Mouse (Mus musculus) stomach, embryonic 16.5 days (tissue): ENCODE results near the gene Lst1. TPM values are rescaled to one million over a fixed set of nuclear protein-coding genes. Genes with fewer than 3 reads are reported as not detected.

ENCODE experiments used
- ATAC-seq: fragments of 200-750 bp; cut with Nextera tagmentation; 2 replicates; pipeline ENCODE4 v1.8.0; 2017; ENCODE audit warnings: moderate number of reproducible peaks, moderate TSS enrichment; ENCODE audit not compliant: insufficient read depth, low FRiP score
- H3K27ac ChIP-seq: fragments of 300-500 bp; sonication (generic); 2 replicates; pipeline ENCODE4 v1.5.1; 2014; ENCODE audit warnings: low read length
- H3K27me3 ChIP-seq: fragments of 300-500 bp; sonication (generic); 2 replicates; pipeline ENCODE4 v1.6.1; 2014; ENCODE audit warnings: low read length, control low read depth, mixed read lengths; ENCODE audit not compliant: control insufficient read depth, insufficient read depth
- H3K36me3 ChIP-seq: fragments of 300-500 bp; sonication (generic); 2 replicates; pipeline ENCODE4 v1.6.1; 2014; ENCODE audit warnings: low read length; ENCODE audit not compliant: control insufficient read depth, insufficient read depth
- H3K4me1 ChIP-seq: fragments of 300-500 bp; sonication (generic); 2 replicates; pipeline ENCODE4 v1.6.1; 2014; ENCODE audit warnings: low read length, control low read depth, mixed read lengths; ENCODE audit not compliant: control insufficient read depth, insufficient read depth
- H3K4me2 ChIP-seq: fragments of 300-500 bp; sonication (generic); 2 replicates; pipeline ENCODE4 v1.6.1; 2014; ENCODE audit warnings: low read depth, low read length, mixed read lengths
- H3K4me3 ChIP-seq: fragments of 300-500 bp; sonication (generic); replicated peaks from 2 replicates; pipeline ENCODE4 v1.5.1; 2014; ENCODE audit warnings: mild to moderate bottlenecking, low read length
- H3K9ac ChIP-seq: fragments of 300-500 bp; sonication (generic); 2 replicates; pipeline ENCODE4 v1.6.1; 2014; ENCODE audit warnings: low read length
- H3K9me3 ChIP-seq: fragments of 300-500 bp; sonication (generic); replicated peaks from 2 replicates; pipeline ENCODE4 v1.6.1; 2016; ENCODE audit warnings: low read length, control low read depth; ENCODE audit not compliant: control insufficient read depth
- WGBS: fragments of 180-500 bp; shearing (Covaris S2); extraction: QIAGEN DNeasy Blood & Tissue Kit; methylation state at CpG from one replicate; pipeline ENCODE4 v1.1.7; 2014; 5-methylcytosine and 5-hydroxymethylcytosine counted together
- polyA plus RNA-seq: library from polyadenylated mRNA; unstranded; fragments of >200 nt; fragmentation: Nextera tagmentation; extraction: Ambion mirVana; gene quantifications from 2 replicates; pipeline ENCODE4 v1.2.1, GENCODE M21; 2015

Gene Lst1
- polyA plus RNA-seq, 1 experiment from 2014 or later, result 29.9 TPM

DNA sequence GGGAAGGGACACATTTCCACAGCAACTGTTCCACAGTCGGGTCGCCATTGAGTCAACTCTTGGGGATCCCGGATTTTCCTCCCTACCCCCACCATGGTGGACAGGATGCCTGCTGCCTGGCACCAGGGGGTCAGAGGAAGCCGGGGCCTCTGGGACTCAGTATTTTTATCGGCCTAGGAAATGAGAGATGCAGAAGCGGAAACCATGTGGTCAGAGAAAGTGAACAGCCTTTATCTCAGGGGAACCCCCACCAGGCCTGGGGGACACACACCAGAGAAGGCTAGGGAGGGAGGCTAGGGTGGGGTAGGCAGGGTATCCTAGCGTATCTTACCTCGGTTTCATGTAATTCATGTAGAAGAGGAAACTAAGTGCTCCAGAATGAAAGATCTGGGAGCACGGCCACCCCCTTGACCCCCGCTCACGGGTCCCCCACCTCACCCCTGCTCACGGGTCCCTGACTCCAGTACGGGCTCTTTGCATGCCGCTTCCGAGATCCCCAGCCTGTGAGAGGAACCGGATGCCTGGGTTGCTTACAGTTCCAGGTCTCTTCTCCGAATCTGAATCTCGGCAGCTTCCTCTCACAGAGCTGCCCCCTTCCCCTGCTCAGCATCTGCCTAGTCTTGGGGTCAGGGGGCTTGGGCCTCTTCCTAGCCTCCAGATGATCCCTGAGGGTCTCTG is 30.4 kb upstream of the Lst1 start:
- no peak overlapping the region for H3K4me2 ChIP-seq
- peak overlapping the region; percentile 28; the same call in 1 of the 2 replicates for H3K27ac ChIP-seq
- 71% methylated on average over 18 of the region's 18 CpGs for WGBS

DNA sequence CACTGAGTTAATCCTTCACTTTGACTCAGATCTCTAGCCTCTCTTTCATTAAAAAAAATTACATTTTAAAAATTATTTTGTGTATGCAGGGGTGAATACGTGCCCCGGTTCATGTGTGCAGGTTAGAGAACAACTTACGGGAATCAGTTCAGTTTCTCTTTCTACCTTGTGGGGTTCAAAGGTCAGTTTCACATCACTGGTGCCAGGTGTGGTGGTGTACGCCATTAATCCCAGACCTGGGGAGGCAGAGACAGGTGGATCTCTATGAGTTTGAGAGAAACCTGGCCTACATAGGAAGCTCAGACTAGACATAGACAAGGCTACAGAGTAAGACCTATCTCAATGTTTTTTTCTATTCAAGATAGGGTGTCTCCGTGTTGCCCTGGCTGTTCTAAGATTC is 24.8 kb upstream of the Lst1 start:
- Histone ChIP-seq H3K36me3 (no peaks in the 10 kb centered on the region), H3K4me1 (no peaks in the 10 kb centered on the region), H3K27me3 (no peaks in the 10 kb centered on the region), H3K4me3 (no peak overlapping the region), H3K9ac (no peak overlapping the region), H3K4me2 (no peak overlapping the region), H3K27ac (no peak overlapping the region), H3K9me3 (no peaks in the 10 kb centered on the region)
- WGBS, result 87% methylated on average over 5 of the region's 5 CpGs
- no peak for ATAC-seq

More for the DNA sequence above, 30.4 kb upstream of the Lst1 start:
- Histone ChIP-seq H3K36me3 (no peaks in the 10 kb centered on the region), H3K9me3 (no peaks in the 10 kb centered on the region), H3K4me3 (no peak overlapping the region), H3K4me1 (peaks cover 9% of the 10 kb centered on the region), H3K9ac (no peak overlapping the region; the same call in 1 of the 2 replicates), H3K27me3 (no peaks in the 10 kb centered on the region)
- no peak for ATAC-seq

DNA sequence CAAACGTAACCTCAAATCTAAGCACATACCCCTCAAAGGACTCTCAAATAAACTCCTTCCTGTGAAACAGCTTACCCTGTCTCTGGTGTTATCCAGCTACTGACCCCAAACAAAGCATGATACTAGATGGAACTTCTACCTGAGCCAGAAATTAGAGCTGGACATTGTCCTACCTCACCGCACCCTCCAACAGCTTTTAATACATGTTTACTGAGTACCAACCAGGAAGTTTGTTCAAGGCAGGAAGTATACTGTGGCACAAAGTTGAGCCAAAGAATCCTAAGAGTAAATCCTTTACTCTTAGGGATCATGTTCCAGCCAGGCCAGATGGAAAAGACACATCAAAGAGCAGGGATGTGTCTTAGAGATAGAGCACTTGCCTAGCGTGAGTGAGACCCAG is 22.4 kb upstream of the Lst1 start:
- peak; percentile 58; the same call in 1 of the 2 replicates for ATAC-seq
- no peak overlapping the region for H3K4me2 ChIP-seq
- no peaks in the 10 kb centered on the region for H3K27me3 ChIP-seq
- no peaks in the 10 kb centered on the region for H3K9me3 ChIP-seq
- H3K4me3 ChIP-seq, result no peak overlapping the region
- H3K4me1 ChIP-seq, result no peaks in the 10 kb centered on the region
- H3K9ac ChIP-seq, result no peak overlapping the region
- no peaks in the 10 kb centered on the region for H3K36me3 ChIP-seq
- WGBS, result 48% methylated on average over 3 of the region's 3 CpGs
- H3K27ac ChIP-seq, result 0 out of 2 replicates have a peak overlapping the region, but pooled peaks have one; percentile 6

DNA sequence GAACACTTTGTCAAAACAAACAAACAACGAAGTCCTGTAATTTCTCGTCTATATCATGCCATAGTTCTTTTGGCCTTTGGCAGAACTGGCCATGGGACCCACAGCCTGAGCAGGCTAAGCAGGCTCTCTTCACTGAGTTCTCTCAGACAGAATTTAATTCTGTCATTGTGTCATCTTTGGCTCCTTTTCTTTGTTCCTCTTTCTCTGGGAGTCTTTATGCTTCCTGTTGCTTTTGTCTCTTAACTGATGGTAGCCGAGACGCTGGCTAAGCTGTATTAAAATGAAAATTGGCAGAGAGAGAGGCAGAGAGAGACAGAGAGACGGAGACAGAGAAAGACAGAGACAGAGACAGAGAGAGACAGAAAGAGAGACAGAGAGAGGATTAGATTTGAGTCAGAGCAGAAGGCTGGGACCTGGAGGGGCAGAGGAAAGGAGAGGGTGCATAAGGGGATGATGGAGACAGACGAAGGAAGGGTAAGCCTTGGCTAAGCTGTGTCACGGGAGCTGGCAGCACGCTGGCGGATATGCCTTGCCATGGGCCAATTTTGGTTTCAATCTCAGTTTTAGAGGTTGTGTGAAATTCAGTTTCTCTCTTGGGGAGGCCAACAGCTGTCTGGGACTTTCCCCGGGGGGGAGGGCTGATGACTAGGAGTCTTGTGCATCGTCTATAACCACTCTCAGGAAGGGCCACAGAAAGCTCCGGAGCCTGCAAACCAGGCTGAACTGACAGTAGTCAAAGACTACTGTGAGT is 21.7 kb upstream of the Lst1 start:
- ATAC-seq, result no peak
- Histone ChIP-seq H3K4me3 (no peak overlapping the region), H3K9ac (no peak overlapping the region), H3K27me3 (no peaks in the 10 kb centered on the region), H3K4me1 (no peaks in the 10 kb centered on the region), H3K27ac (no peak overlapping the region), H3K4me2 (no peak overlapping the region), H3K36me3 (no peaks in the 10 kb centered on the region), H3K9me3 (no peaks in the 10 kb centered on the region)
- WGBS, result 70% methylated on average over 12 of the region's 12 CpGs

DNA sequence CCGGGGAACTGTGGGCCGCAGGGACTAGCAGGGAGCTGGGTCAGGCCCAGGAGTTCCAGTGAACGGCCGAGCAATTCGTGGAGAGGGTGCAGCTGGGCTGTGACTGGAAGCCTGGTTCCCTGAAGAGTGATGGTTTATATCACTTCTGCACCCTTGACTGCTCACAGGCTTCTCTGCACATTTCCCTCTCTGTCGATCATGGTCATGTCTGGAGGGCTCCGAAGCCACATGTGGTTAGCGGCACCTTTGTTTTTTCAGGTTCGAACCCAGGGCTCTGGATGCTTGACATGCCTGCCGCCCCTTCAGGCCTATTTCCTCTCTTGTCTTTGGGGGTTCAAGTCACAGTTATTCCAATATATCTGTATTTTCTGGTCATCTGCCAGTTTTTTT is 17.1 kb upstream of the Lst1 start:
- H3K4me3 ChIP-seq, result no peak overlapping the region
- H3K4me1 ChIP-seq, result no peaks in the 10 kb centered on the region
- no peak overlapping the region for H3K4me2 ChIP-seq
- 45% methylated on average over 10 of the region's 10 CpGs for WGBS
- no peak overlapping the region for H3K9ac ChIP-seq
- no peak overlapping the region for H3K27ac ChIP-seq
- ATAC-seq, result no peak
- H3K27me3 ChIP-seq, result peaks cover 20% of the 10 kb centered on the region
- no peaks in the 10 kb centered on the region for H3K9me3 ChIP-seq
- H3K36me3 ChIP-seq, result no peaks in the 10 kb centered on the region

DNA sequence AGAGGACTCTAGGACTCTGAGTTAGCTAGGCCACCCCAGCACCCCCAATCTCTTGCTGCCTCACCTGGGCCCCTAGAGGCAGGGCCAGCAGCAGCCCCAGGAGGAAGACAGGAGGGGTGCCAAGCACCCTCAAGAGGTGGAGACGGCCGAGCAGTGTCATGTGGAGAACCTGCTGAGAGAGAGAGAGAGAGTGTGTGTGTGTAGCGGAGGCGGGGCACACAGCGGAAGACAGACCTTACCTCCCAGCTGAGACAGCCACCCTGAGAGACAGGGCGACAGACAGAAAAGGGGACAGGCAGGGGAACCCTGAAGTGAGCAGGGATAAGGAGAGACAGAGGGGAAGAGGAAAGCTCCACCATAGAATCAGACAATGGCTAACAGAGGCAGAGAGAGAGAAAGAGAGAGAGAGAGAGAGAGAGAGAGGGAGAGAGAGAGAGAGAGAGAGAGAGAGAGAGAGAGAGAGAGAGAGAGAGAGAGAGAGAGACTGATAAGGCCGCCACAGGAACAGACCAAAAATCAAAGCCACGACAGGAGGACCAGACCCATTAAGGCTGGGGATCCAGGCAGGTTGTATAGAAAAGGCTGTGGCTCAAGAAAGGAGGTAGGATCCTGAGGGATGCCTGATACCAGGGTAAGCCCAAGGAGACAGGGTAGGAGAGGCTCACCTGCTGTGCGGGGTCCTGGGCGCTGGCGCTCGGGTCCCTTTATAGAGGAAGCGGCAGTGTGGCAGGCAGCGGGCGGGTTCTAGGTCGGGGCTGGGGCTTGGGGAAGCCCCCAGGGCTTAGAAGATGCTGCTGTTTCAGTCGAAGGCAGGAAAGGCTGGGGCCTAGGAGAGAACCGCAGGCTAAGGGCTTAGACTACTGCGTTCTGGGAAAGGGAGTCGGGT is 16.5 kb upstream of the Lst1 start, which contains the start of gene Lta:
Gene Lta (minus strand): TSS at position 858 of the 886 bp plus-strand sequence.
- Histone ChIP-seq H3K27me3 (peaks cover 20% of the 10 kb centered on the region), H3K9me3 (no peaks in the 10 kb centered on the region), H3K4me1 (no peaks in the 10 kb centered on the region), H3K4me3 (no peak within 1 kb of the TSS), H3K36me3 (no peaks in the 10 kb centered on the region), H3K9ac (no peak within 1 kb of the TSS), H3K4me2 (no peak within 1 kb of the TSS), H3K27ac (no peak within 1 kb of the TSS)
- 35% methylated on average over 20 of the region's 20 CpGs for WGBS
- ATAC-seq, result no peak

DNA sequence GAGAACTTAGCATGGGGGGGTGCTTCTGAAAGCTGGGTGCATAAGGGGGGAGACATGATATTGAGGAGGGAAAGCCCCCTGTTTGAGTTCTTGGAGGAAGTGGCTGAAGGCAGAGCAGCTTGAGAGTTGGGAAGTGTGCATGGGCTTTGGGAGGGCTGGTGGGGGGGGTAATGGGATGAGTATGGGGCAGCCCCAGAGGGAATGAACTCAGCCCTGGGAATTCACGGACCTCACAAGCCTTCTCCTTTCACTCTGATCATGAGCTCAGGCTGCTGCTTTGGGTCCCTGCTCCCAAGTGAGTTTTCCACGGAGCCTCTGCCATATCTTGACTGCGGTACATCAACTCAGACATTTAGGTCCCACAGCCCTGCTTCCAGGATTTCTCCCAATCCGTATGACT is 14.2 kb upstream of the Lst1 start:
- H3K4me3 ChIP-seq, result no peak overlapping the region
- ATAC-seq, result no peak
- WGBS, result 74% methylated on average over 4 of the region's 4 CpGs
- no peaks in the 10 kb centered on the region for H3K9me3 ChIP-seq
- no peak overlapping the region for H3K9ac ChIP-seq
- no peak overlapping the region for H3K27ac ChIP-seq
- no peaks in the 10 kb centered on the region for H3K4me1 ChIP-seq
- no peak overlapping the region for H3K4me2 ChIP-seq
- peaks cover 20% of the 10 kb centered on the region for H3K27me3 ChIP-seq
- H3K36me3 ChIP-seq, result no peaks in the 10 kb centered on the region

DNA sequence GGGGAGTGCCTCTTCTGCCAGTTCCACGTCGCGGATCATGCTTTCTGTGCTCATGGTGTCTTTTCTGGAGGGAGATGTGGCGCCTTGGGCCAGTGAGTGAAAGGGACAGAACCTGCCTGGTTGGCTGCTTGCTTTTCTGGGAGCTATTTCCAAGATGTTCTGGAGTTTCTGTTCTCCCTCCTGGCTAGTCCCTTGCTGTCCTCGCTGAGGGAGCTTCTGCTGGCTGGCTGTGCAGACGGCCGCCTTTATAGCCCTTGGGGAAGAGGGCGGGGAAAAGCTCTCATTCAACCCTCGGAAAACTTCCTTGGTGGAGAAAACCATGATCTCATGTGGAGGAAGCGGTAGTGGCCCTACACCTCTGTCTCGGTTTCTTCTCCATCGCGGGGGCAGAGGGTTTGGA is 13.5 kb upstream of the Lst1 start, which contains the start of gene Tnf:
Gene Tnf (minus strand): TSS at position 221 of the 400 bp plus-strand sequence.
- no peak within 1 kb of the TSS for H3K9ac ChIP-seq
- H3K4me2 ChIP-seq, result no peak within 1 kb of the TSS; the same call in 1 of the 2 replicates
- H3K27me3 ChIP-seq, result peaks cover 20% of the 10 kb centered on the region
- no peak within 1 kb of the TSS for H3K27ac ChIP-seq
- no peak; the same call in 1 of the 2 replicates for ATAC-seq
- H3K36me3 ChIP-seq, result no peaks in the 10 kb centered on the region
- no peaks in the 10 kb centered on the region for H3K4me1 ChIP-seq
- no peak within 1 kb of the TSS; the same call in 1 of the 2 replicates for H3K4me3 ChIP-seq
- H3K9me3 ChIP-seq, result no peaks in the 10 kb centered on the region
- 30% methylated on average over 13 of the region's 13 CpGs for WGBS
